Mouse (Mus musculus) ovary, postnatal 36 days (tissue): Measurements from ENCODE around the gene Olfr70.

Source experiments
- DNase-seq: peaks from one replicate; pipeline ENCODE4 v3.0.0; 2022; ENCODE audit warnings: low spot score, mixed read lengths

Gene Olfr70

DNA sequence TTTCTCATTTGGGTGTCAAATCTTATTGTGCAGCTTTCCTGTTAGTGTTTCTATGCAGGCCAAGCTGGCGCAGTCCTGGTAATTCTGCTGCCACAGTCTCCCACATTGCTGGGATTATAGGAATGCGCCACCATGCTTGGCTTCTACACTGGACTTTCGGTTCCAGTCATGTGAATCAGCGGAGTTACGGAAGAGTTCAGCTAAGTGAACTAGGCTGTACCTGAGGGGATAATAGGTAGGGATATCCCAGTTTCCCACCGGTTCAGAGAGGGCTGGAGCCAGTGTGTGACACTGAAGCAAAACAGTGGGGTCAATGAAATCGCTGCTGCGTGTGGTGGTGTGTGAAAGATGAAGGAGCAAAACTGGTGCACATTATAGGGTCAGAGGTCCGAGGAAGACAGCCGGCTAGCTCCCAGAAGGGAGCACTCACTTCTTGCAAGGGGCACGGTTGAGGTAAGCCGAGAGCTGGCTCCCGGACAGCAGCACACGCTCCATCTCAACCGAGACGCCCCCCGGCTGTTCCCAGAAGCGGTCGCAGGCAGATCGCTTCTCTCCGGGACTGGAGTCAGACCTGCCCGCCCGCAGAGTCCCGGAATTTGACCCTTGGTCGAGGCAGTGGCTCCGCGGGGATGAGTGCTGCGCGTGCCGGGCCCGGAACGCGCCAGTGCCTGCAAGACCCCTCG, 44.8 kb downstream of the Olfr70 start:
- DNase-seq = no peak

DNA sequence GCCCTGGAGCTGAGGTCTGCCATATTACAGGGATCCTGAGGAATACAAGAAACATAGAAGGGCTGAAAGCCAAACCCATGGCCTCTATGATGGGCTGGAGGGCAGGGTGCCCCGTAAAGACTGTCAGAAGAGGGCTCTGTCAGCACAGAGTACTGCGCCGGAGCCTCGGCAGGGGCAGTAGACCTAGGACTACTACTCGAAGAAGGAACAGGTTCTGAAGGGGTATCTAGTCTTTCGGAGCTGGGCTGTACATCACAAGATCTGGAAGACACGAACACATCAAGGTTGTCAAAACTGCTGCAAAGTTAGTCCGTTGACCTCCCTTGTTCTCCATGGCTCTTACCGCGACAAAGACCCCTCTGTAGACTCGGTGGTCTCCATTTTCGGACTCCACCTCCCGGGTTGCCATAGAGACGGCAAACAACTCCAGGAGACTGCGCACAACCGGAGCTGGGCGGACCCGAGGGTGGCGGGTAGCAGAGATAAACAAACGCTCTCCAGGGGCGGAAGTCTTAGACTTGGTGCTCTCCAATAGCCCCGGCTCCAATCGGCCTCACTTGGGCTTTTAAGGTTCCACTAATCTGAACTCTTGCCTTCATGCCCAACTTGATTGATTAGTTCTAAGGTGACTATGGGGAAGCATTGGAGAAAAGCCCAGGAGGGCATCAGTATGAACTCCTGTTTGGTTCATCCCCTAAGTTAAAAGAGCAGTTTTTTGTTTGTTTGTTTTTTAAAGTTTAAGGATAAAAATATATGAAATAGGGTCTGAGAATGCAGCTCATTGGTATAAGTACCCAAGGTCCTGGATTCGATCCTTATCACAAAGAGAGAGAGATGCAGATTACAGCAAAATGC, 47.2 kb downstream of the Olfr70 start, which contains the start of gene Spag8:
Spag8 (minus strand) TSS at position 434 of the 855 bp plus-strand sequence.
- peak; percentile 57 for DNase-seq

DNA sequence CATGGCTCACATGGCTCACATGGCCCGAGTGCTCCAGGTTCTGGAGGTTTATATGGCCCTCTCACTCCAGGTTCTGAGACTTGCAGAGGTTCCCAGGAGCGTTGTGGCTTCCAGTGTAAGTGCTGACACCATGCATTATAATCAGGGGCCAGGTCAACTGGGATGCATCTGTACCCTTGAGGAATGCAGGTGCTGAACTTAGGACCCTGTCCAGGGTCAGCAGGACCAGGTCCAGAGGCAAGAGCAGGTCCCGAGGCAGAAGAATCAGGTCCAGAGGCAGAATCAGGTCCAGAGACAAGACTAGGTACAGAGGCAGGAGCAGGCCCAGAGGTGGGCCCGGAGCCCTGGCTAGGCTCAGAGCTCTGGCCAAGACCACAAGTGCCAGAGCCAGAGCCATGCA, 47.9 kb downstream of the Olfr70 start:
- DNase-seq = no peak

DNA sequence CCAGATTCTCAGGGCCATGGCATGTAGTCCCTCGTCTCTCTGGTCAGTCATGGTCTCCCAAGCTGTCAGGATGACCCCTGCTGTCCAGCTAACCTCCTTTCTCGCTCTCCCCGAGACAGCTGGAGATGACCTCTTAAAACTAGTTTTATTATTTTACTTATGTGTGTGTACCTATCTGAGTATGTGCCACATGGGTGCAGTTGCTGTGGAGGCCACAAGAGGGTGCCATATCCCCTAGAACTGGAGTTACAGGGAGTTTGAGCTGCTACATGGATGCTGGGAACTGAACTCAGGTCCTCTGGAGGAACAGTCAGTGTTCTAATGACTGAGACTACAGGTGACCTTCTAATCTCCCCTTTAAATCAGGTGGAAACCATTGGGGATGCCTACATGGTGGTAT, 50.8 kb downstream of the Olfr70 start:
- no peak for DNase-seq
